Mouse (Mus musculus): ENCODE results near the gene Tm9sf2. TPM values are rescaled to one million over a fixed set of nuclear protein-coding genes. Genes with fewer than 3 reads are reported as not detected.
"Not testable (repeated sequence)": the region's sequence is repeated elsewhere in the genome, so short reads cannot be mapped to it uniquely, and the experiment has no call there.

Tm9sf2 gene
- total RNA-seq (2021), result 100 to 1,000 TPM; 134 to 135 TPM
- long read RNA-seq, experiment 1, transcript Tm9sf2-201 (17 exons, 3,107 nt), result major isoform, 135 of 146 reads
- long read RNA-seq, experiment 1, partial matches to known transcripts, result 7 of 146 reads
- long read RNA-seq, experiment 1, other reads (novel, unspliced or antisense), result 4 of 146 reads
- long read RNA-seq, experiment 2, transcript Tm9sf2-201 (17 exons, 3,107 nt), result major isoform, 394 of 442 reads
- long read RNA-seq, experiment 2, partial matches to known transcripts, result 18 of 442 reads
- long read RNA-seq, experiment 2, other reads (novel, unspliced or antisense), result 30 of 442 reads

DNA sequence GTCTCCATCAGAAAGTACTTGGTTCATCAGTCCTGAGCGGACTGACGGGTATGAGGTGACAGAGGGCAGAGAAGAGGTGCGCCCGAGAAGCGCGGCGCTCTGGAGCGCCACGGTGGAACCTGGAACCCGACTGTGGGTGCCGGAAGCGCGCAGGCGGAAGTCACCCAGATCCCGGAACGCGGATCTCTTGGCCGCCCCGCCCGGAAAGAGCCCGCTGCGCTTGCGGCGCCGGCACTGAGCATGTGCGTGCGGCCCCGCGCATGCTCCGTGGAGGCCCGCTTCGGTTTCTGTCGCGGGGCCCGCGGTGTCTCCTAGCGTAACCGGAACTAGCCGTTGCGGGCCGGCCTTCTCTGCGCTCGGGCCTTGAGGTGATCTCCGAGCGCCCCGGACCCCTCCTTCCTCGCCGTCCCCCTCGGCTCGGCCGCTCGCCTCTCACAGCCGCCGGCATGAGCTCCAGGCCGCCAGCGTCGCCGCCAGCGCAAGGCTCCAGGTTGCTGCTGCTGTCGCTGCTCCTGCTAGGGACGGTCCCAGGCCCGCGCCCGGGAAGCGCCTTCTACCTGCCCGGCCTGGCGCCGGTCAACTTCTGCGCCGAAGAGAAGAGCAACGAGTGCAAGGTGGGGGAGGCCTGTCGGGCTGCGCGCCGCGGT is at the start of gene Tm9sf2:
Tm9sf2 (plus strand) TSS at position 217 of the 647 bp plus-strand sequence.
- peak; percentile 79 to 81 for DNase-seq (ENCODE audit: low spot score in 2 of 2)

DNA sequence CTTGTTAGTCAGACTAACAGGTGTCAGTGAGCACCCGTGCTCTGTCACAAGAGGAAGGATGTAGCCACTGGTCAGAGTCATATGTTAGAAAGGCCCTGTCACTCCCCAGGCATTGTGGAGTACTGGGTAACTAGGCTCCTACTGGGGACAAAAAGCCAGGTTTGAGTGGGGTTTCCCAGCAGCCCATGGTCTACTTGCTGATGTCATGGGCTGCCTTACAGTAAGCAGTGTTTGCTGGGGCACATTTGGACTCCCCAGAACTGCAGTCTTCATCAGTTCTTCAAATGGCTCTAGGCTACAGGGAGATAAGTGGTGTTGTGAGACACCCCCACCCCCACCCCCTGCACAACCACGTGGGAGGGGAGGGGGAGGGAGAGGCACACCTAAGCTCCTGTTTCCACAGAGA is 48.9 kb upstream of the Tm9sf2 start:
- DNase-seq (ENCODE audit: low spot score in 2 of 2), result no peak

DNA sequence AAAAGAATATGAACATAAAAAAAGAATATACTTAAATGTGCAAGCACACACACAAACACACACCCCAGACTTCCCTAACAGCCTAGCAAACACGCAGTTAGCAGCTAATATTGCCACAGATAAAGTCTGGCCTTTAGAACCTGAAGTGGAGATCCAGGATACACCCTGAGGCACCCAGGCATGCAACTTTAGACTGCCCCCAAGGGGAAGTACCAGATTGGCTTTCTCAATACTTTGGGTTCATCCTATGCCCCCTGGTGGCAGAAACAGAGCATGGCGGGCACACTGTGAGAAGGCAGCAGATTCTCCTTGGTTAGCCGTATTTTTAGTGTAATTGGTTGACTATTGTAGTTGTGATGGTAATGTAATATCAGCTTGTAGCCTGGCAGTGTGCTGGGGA is 46.2 kb upstream of the Tm9sf2 start:
- DNase-seq (ENCODE audit: low spot score in 2 of 2), result peak; percentile 53 to 78

- DNase-seq (ENCODE audit: low spot score in 2 of 2), result no peak
These were observed 45.5 kb upstream of the Tm9sf2 start for GRCm38 (mm10) chr14:122061376-122061775.

GRCm38 (mm10) chr14:122062411-122063090 is 44.3 kb upstream of the Tm9sf2 start:
- DNase-seq (ENCODE audit: low spot score in 2 of 2), result no peak

- no peak for DNase-seq (ENCODE audit: low spot score in 2 of 2)
These were observed 43.2 kb upstream of the Tm9sf2 start for GRCm38 (mm10) chr14:122063599-122063998.

- peak; percentile 17 to 46 for DNase-seq (ENCODE audit: low spot score in 2 of 2)
These were observed 42.3 kb upstream of the Tm9sf2 start for GRCm38 (mm10) chr14:122064519-122064918.

GRCm38 (mm10) chr14:122066243-122066642 is 40.6 kb upstream of the Tm9sf2 start:
- DNase-seq (ENCODE audit: low spot score in 2 of 2), result no peak

- DNase-seq (ENCODE audit: low spot score in 2 of 2), result not testable (repeated sequence)
These were observed 38.8 kb upstream of the Tm9sf2 start for GRCm38 (mm10) chr14:122068036-122068435.

DNA sequence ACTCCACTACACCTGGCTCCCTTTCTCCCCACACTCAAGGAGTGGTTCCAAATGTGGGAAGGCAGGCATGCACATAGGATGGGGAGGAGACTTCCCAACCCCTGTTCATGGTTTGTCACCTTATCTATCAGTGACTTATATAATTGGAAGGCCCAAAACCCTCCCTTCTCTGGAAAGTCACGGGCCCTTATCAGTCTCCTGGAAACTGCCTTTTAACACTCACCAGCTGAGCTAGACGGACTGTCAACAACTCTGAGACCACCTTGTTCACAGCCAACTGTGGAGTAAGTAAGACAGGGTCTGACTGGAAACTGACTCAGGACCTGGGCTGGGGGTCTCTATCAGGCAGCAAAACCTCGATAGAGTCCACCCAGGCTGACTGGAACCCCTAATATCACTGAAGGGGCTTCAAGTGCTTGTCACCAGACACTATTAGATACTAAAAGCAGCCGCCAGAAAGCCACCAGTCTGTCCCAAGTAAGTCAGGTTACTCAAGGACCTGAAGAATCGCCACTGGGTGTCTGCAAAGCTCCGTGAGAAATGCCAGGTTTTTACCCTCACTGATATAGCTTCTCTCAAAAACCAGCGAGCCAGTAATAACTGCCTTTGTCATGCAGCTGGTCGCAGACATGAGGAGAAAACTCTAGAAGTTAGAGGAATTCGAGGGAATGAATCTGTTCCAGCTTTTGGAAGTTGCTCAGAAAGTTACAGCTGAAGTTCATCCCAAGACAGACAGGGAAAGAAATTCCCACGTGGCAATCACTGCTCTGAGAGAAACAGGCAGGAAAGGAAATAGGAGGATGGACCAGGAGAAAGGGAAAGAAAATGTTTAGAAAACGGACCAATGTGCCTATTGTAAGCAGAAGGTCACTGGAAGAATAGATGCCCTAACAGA is 37.8 kb upstream of the Tm9sf2 start:
- DNase-seq (ENCODE audit: low spot score in 2 of 2), result no peak

GRCm38 (mm10) chr14:122069948-122070347 is 36.9 kb upstream of the Tm9sf2 start:
- no peak for DNase-seq (ENCODE audit: low spot score in 2 of 2)

- no peak for DNase-seq (ENCODE audit: low spot score in 2 of 2)
These were observed 33.4 kb upstream of the Tm9sf2 start for GRCm38 (mm10) chr14:122073422-122073821.

DNA sequence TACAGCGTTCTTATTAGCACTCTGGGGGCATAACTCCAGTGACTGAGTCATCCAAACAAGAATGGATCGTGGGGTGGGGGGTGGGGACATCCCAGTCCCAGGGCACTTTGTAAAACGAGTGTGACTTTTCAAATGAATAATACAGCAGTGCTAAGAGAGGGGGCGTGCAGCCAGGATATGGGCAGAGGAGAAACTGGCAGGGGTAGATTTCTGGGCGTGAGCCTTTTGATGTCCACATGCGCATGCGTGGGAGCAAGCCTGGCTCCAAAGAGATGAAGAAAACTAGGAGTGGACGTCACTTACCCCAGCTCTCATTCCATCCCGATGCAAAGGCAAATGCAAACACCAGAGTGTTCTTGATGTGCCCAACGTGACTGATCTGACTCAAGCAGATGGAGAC is 32.5 kb upstream of the Tm9sf2 start:
- no peak for DNase-seq (ENCODE audit: low spot score in 2 of 2)

DNA sequence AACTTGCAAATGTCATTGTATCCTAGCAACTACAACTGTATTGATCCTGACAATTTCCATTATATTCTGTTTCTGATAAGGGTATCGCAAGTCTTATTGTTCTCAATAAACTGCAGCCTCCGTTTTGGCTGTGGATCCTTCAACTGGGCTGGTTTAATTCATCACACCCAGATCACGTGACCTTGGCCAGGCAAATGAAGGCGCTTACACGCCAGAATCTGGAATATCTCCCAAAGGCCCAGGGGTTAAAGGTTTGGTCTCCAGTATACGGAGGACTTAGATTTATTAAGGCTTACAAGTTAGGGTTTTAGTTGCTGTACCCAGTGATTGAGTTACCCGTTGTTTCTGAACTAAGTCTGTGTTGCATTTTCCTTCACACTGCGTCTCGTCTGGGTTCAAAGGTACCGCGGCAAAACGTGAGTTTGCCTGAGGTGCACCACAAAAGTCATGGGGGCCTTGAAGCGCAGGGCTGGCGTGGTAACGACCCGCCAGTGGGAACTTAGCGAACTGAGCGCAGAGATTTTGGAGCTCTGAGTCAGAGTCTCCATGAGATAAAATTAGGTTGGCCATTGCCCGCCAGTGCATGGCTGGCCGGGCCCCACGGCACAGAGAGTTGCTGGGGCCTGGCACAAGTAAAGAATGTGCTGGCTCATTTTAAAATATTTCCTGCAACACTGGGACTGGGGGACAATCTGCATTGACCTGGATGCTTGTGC is 31.2 kb upstream of the Tm9sf2 start:
- no peak for DNase-seq (ENCODE audit: low spot score in 2 of 2)

DNA sequence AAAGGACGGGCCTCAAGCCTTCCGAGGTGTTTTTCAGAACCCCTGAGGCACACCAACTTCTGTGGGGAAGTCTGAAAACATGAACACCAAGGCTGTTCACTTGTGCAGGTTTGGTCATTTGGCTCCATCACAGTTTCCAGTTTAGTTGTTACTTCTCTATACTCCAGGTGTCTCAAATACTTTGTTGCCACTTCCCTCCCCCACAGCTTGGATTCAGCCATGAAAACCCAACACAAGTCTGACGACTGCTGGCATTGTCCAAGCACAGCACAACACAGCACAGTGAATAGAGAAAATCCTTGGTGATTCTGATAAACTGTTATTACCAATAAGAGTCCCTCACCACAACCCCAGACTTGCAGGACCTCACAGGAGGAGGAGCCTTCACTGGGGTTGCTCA is 29.8 kb upstream of the Tm9sf2 start:
- no peak for DNase-seq (ENCODE audit: low spot score in 2 of 2)

- DNase-seq (ENCODE audit: low spot score in 2 of 2), result peak; percentile 33 to 55
These were observed 27.4 kb upstream of the Tm9sf2 start for GRCm38 (mm10) chr14:122079428-122079827.

GRCm38 (mm10) chr14:122079921-122080320 is 26.9 kb upstream of the Tm9sf2 start:
- no peak for DNase-seq (ENCODE audit: low spot score in 2 of 2)

- no peak for DNase-seq (ENCODE audit: low spot score in 2 of 2)
These were observed 25.5 kb upstream of the Tm9sf2 start for GRCm38 (mm10) chr14:122081308-122081707.

DNA sequence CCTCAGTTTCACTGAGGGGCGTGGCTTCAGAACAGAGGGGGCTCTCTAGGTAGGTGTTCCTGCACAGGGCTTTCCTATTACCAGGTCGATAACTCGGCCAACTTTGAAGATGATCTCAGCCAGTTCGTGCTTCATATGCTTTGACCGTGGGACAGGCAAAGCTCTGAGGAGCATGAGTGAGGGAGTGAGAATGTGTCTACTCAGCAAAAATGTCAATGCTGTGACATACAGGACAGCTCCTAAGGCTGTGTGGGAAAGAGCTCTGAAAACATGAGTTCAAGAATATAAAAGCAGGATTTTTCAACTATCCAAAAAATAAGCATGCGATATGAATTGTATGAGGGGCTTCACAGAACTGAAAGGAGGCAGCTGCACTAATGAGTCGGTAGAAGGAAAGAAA is 23.3 kb upstream of the Tm9sf2 start:
- DNase-seq (ENCODE audit: low spot score in 2 of 2), result no peak

DNA sequence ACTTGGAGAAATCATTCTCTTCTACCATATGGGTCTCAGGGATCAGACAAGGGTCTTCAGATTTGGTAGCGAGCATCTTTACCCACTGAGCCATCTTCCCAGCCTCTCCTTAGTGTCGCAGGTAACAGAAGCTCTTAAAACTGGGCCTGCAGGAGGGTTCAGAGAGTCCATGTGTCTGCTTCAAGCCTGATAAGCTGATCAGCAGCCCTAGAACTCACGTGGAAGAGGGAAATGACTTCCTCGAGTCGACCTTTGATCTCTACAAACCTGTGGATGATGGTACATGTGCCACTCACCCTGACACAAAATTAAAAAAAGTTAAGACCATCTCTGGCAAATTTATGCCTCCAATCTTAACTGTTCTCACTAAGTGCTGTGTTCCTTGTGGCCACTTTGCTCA is 18.9 kb upstream of the Tm9sf2 start:
- DNase-seq (ENCODE audit: low spot score in 2 of 2), result no peak

- DNase-seq (ENCODE audit: low spot score in 2 of 2), result no peak
These were observed 14.5 kb upstream of the Tm9sf2 start for GRCm38 (mm10) chr14:122092363-122092762.
